Mouse (Mus musculus) olfactory bulb, adult 2 months (tissue): ENCODE measurements around the gene Rubcnl. TPM values are rescaled to one million over a fixed set of nuclear protein-coding genes. Genes with fewer than 3 reads are reported as not detected.

Experiments
- H3K27ac ChIP-seq: fragments of 200-500 bp; 2 replicates; pipeline ENCODE4 v1.5.1; 2012; ENCODE audit warnings: low read depth, low read length; ENCODE audit not compliant: insufficient read depth
- H3K4me1 ChIP-seq: fragments of 200-500 bp; 2 replicates; pipeline ENCODE4 v1.6.1; 2012; ENCODE audit warnings: low read length; ENCODE audit not compliant: control insufficient read depth, insufficient read depth
- H3K4me3 ChIP-seq: fragments of 200-500 bp; 2 replicates; pipeline ENCODE4 v1.5.1; 2012; ENCODE audit warnings: mild to moderate bottlenecking, low read depth, low read length, moderate library complexity; ENCODE audit not compliant: insufficient read depth
- CTCF ChIP-seq: fragments of 200-500 bp; IDR thresholded peaks from 2 replicates; pipeline ENCODE4 v1.5.1; 2012; ENCODE audit warnings: low read depth, mild to moderate bottlenecking, low read length, moderate library complexity; ENCODE audit not compliant: insufficient read depth
- POLR2A ChIP-seq: fragments of 200-500 bp; IDR thresholded peaks from 2 replicates; pipeline ENCODE4 v1.6.1; 2012; ENCODE audit warnings: mild to moderate bottlenecking, low read depth, low read length, moderate library complexity; ENCODE audit not compliant: insufficient read depth
- WGBS: fragments of 180-500 bp; shearing (Covaris S2); methylation state at CpG from one replicate; pipeline ENCODE4 v1.1.7; 2018; 5-methylcytosine and 5-hydroxymethylcytosine counted together
- polyA plus RNA-seq: library from polyadenylated mRNA; stranded (reverse); fragments of >200 nt; gene quantifications from 2 replicates; pipeline ENCODE4 v1.2.4, GENCODE M21; 2012; ENCODE audit warnings: low replicate concordance; ENCODE audit not compliant: missing spikeins, insufficient read depth, insufficient read length

Rubcnl gene
- polyA plus RNA-seq, 1 experiment, result not detected

DNA sequence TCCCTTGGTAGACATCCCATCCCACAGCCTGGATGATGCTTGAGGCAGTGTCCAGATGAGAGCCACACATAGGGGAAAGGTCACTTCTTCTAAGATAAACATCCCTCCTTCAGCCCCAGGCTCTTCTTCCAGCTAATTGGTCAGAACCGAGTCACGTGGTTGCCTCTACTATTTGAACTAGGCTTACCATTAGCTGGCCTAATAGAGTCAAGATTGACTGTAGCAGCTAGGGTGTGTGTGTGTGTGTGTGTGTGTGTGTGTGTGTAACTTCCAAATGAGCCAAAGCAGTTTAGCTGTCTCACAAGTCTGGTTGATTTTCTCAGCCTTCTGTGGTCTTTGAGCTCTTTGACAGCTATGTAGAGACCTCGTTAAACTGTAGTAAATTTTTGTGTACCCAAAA, 29.3 kb upstream of the Rubcnl start:
- WGBS, result 80% methylated on average over 3 of the region's 3 CpGs
- TF ChIP-seq CTCF (no peak), POLR2A (no peak)

GRCm38 (mm10) chr14:74989322-74989721, 26.5 kb upstream of the Rubcnl start:
- WGBS, result 88% methylated on average over 4 of the region's 4 CpGs
- Histone ChIP-seq H3K4me1 (no peaks in the 10 kb centered on the region), H3K4me3 (no peak overlapping the region), H3K27ac (no peak overlapping the region)
- TF ChIP-seq CTCF (no peak), POLR2A (no peak)

More for the DNA sequence above, 29.3 kb upstream of the Rubcnl start:
- Histone ChIP-seq H3K4me3 (no peak overlapping the region), H3K27ac (no peak overlapping the region), H3K4me1 (no peaks in the 10 kb centered on the region)

DNA sequence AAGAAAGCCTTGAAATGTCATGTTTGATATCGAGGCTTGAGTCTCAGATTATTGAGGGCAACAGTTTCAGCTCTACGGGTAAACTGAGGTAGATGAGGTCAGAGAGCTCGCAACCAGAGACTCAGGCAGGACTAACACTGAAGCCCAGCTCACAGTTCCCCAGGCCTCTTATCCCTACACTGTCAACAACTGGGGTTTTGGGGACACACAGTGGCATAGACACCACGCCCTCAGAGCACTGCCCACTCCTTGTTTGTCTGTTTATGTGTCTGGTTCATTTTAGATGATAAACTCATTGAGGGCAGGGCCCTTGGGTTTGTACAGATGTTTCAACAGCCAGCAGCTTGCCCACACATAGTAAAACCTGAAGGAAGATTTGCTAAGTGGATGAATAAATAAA, 25.9 kb upstream of the Rubcnl start:
- H3K4me1 ChIP-seq, result no peaks in the 10 kb centered on the region
- no peak overlapping the region for H3K4me3 ChIP-seq
- 91% methylated on average over 4 of the region's 4 CpGs for WGBS
- H3K27ac ChIP-seq, result no peak overlapping the region
- TF ChIP-seq POLR2A (no peak), CTCF (no peak)

DNA sequence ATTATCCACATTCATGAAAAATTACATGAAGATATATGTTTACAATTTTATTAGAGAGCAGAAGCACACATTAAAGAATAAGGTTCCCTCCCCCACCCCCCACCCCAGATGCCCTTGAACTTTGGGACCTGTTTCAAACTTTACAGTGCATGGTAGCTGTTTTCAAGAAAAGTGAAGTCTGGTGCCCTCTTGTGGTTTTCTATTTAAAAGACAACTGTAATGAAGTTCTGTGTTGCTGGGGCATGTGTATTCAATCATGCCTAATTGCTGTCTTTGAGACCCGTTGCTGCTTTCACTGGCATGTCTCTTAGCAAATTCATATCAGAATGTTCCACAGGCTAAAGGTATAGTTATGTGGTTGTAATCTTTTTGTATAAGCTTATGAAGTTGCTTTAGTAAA, 25.3 kb upstream of the Rubcnl start:
- WGBS, result 0% methylated on average over 1 of the region's 1 CpGs
- TF ChIP-seq POLR2A (no peak), CTCF (no peak)

GRCm38 (mm10) chr14:74996556-74996955, 19.3 kb upstream of the Rubcnl start:
- H3K27ac ChIP-seq, result no peak overlapping the region
- no peaks in the 10 kb centered on the region for H3K4me1 ChIP-seq
- no peak overlapping the region for H3K4me3 ChIP-seq
- WGBS, result 67% methylated on average over 3 of the region's 3 CpGs
- TF ChIP-seq POLR2A, result no peak
- TF ChIP-seq CTCF, result no peak

More for the DNA sequence above, 25.3 kb upstream of the Rubcnl start:
- H3K4me1 ChIP-seq, result no peaks in the 10 kb centered on the region
- H3K4me3 ChIP-seq, result no peak overlapping the region
- H3K27ac ChIP-seq, result no peak overlapping the region

GRCm38 (mm10) chr14:74997041-74997440, 18.8 kb upstream of the Rubcnl start:
- 100% methylated on average over 2 of the region's 2 CpGs for WGBS
- TF ChIP-seq CTCF, result no peak
- TF ChIP-seq POLR2A, result no peak
- H3K27ac ChIP-seq, result no peak overlapping the region
- no peaks in the 10 kb centered on the region for H3K4me1 ChIP-seq
- no peak overlapping the region for H3K4me3 ChIP-seq

DNA sequence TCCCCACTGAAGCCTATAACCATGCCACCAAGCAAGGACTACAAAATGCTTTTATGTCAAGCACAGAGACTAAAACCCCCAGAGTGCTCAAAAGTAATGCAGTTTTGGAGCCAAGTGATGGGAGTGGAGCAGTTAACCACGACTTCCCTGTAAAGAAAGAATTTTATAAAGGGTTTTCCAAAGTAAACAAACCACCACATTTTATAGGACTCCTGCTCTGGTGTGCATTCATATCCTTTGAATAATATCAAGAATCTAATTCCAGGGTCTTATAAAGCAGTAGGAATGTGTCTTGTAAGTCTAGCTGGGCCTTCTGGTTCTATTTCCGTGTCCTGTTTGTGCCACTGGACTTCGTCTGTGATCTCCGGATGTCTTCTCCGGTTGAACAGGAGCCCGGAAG, 14.5 kb upstream of the Rubcnl start:
- 85% methylated on average over 6 of the region's 6 CpGs for WGBS
- H3K4me1 ChIP-seq, result no peaks in the 10 kb centered on the region
- no peak overlapping the region for H3K27ac ChIP-seq
- no peak overlapping the region for H3K4me3 ChIP-seq
- no peak for TF ChIP-seq CTCF
- no peak for TF ChIP-seq POLR2A

- WGBS, result 86% methylated on average over 3 of the region's 3 CpGs
- H3K4me1 ChIP-seq, result no peaks in the 10 kb centered on the region
- no peak overlapping the region for H3K27ac ChIP-seq
- no peak overlapping the region for H3K4me3 ChIP-seq
- TF ChIP-seq CTCF, result no peak
- TF ChIP-seq POLR2A, result no peak
Observed at GRCm38 (mm10) chr14:75003356-75003755, 12.5 kb upstream of the Rubcnl start.

- H3K4me3 ChIP-seq, result no peak overlapping the region
- no peak overlapping the region for H3K27ac ChIP-seq
- WGBS, result 91% methylated on average over 2 of the region's 2 CpGs
- no peaks in the 10 kb centered on the region for H3K4me1 ChIP-seq
- no peak for TF ChIP-seq CTCF
- no peak for TF ChIP-seq POLR2A
Observed at GRCm38 (mm10) chr14:75005478-75006199, 10.2 kb upstream of the Rubcnl start.
